Mouse (Mus musculus) midbrain, embryonic 10.5 days (tissue): ENCODE results near the gene Rin2. TPM values are rescaled to one million over a fixed set of nuclear protein-coding genes. Genes with fewer than 3 reads are reported as not detected.
A peak's percentile ranks its signal among the peaks of the same experiment; 100 is the strongest.

Experiments
- DNase-seq: peaks from one replicate; pipeline ENCODE4 v3.0.0-alpha.2; 2017; ENCODE audit warnings: low spot score
- H3K27ac ChIP-seq: fragments of 300-500 bp; sonication (generic); replicated peaks from 2 replicates; pipeline ENCODE4 v1.5.1; 2016; ENCODE audit warnings: mild to moderate bottlenecking
- H3K27me3 ChIP-seq: fragments of 300-500 bp; sonication (generic); 2 replicates; pipeline ENCODE4 v1.6.1; 2016; ENCODE audit warnings: low read depth, mild to moderate bottlenecking; ENCODE audit not compliant: poor library complexity, severe bottlenecking
- H3K36me3 ChIP-seq: fragments of 300-500 bp; sonication (generic); 2 replicates; pipeline ENCODE4 v1.6.1; 2016; ENCODE audit warnings: mild to moderate bottlenecking, moderate library complexity
- H3K4me1 ChIP-seq: fragments of 300-500 bp; sonication (generic); 2 replicates; pipeline ENCODE4 v1.6.1; 2016
- H3K4me3 ChIP-seq: fragments of 300-500 bp; sonication (generic); 2 replicates; pipeline ENCODE4 v1.5.1; 2016; ENCODE audit warnings: mild to moderate bottlenecking, moderate library complexity
- H3K9me3 ChIP-seq: fragments of 300-500 bp; sonication (generic); replicated peaks from 2 replicates; pipeline ENCODE4 v1.6.1; 2016; ENCODE audit warnings: mild to moderate bottlenecking
- WGBS: fragments of 180-500 bp; shearing (Covaris S2); methylation state at CpG from one replicate; pipeline ENCODE4 v1.1.7; 2016; 5-methylcytosine and 5-hydroxymethylcytosine counted together
- polyA plus RNA-seq: library from polyadenylated mRNA; unstranded; fragments of >200 nt; fragmentation: Nextera tagmentation; extraction: Ambion mirVana; gene quantifications from 2 replicates; pipeline ENCODE4 v1.2.1, GENCODE M21; 2016

Gene Rin2
- polyA plus RNA-seq, 1 experiment from 2014 or later, result 10.6 TPM

DNA sequence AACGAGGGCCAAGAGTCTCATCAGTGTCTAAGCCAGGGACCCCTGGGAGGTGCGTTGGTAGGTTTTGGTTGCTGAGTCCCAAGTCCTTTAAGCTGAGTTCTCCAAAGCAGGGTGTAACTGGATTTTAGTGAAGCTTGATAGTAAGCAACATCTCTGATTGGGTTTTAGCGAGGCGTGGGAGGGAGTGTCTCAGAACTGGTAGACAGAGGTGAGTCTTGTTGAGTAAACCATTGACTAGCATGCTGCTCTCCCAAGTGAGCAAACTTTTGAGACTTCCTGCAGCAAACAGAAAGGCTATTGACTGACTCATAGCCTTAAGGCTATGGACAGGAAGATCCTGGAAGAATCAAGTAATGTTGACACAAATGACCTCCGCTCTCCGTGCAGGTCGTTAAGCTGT lies 112.5 kb downstream of the Rin2 start:
- H3K27ac ChIP-seq, result no peak overlapping the region
- no peak overlapping the region for H3K4me3 ChIP-seq
- no peak for DNase-seq
- H3K4me1 ChIP-seq, result peaks cover 29% of the 10 kb centered on the region
- H3K27me3 ChIP-seq, result peaks cover 17% of the 10 kb centered on the region
- WGBS, result 74% methylated on average over 7 of the region's 7 CpGs
- H3K36me3 ChIP-seq, result no peaks in the 10 kb centered on the region
- no peaks in the 10 kb centered on the region for H3K9me3 ChIP-seq

DNA sequence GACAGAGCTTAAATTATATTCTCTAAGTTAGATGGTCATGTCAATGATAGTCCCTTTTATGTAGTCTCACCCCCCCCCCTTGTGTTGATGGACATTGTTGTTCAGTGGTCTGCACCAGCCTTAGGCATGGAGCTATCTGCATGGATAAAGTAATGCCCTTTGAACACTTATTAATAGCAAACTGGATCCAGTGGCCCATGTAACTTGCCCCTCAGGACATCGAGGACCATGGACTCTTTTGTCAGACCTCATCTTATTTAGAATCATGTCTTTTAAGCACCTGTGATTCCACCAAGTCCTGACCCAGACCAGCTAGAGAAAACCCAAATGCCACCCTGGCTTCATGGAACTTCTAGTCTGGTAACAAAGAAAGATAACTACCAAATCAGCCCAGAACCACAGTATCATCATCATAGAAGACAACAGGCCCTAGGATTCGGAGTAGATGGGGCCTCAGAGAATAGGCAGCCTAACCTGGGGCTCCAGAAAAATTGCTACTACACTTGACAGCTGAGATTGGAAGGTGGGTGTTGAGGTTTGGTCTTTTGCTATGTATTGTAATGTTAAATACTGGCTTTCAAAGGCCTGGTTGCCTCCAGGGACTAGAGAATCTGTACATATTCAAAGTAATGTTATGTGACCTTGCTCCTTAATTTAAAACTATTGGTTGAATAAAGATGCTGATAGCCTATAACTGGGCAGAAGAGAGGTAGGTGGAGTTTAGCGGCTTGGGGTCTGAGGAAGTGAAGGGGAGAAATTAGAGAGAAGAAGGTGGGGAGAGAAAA lies 113.7 kb downstream of the Rin2 start:
- no peak for DNase-seq
- Histone ChIP-seq H3K4me3 (no peak overlapping the region), H3K9me3 (no peaks in the 10 kb centered on the region), H3K36me3 (no peaks in the 10 kb centered on the region), H3K27ac (no peak overlapping the region), H3K27me3 (peaks cover 11% of the 10 kb centered on the region), H3K4me1 (peaks cover 29% of the 10 kb centered on the region)
- WGBS, result 90% methylated on average over 3 of the region's 3 CpGs

DNA sequence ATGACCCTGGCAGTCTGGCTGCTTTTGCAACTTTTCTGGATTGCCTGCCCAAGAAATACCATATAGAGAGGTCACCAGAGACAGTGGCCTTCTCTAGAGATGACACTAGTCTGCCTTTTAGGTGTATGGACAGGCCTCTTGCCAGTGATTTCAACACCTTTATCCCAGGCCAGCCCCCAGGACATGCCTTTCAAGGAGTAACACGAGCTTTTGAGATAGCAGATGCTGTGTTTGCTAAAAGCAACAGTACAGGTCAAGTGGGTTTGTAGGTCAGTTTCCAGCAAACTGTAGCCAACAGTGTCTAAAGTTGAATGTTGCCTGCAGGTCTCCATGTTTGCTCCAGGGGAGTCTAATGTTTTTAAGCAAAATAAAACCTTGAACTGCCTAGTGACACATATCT lies 118.7 kb downstream of the Rin2 start:
- Histone ChIP-seq H3K27me3 (no peaks in the 10 kb centered on the region), H3K4me3 (no peak overlapping the region), H3K4me1 (peaks cover 7% of the 10 kb centered on the region), H3K36me3 (no peaks in the 10 kb centered on the region), H3K9me3 (no peaks in the 10 kb centered on the region), H3K27ac (no peak overlapping the region)
- no peak for DNase-seq
- 61% methylated on average over 1 of the region's 1 CpGs for WGBS

DNA sequence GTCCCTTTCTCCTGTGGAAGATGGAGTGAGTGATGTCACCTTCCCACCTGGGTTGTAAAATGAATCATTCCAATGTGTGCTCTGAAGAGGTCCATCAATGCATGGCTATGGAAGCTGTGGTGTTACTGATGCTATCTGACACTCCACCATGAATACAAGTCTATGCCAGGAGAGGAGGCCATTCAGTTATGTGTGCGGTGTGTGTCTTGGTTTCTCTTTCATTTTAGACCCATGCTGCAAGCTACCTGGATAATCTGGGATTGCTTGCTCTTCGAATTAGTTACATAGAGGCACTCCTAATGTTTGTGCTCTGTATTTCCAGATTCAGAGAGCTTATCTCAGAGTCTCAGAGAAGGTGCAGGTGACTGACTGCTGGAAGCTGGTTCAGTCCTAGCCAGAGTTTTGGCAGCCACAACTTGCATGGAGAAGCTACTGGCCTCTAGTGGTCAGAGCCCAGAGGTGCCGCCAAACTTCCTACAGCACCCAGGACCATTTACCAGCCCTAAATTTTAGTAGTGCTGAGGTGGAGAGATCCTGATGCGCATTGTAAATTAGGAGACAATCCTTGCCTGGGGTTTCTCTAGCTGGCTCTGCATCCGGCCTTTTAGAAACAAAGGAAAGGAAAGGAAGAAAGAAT lies 119.4 kb downstream of the Rin2 start:
- H3K36me3 ChIP-seq, result no peaks in the 10 kb centered on the region
- H3K27ac ChIP-seq, result no peak overlapping the region
- no peak overlapping the region for H3K4me3 ChIP-seq
- peaks cover 7% of the 10 kb centered on the region for H3K4me1 ChIP-seq
- no peaks in the 10 kb centered on the region for H3K9me3 ChIP-seq
- 29% methylated on average over 5 of the region's 5 CpGs for WGBS
- no peaks in the 10 kb centered on the region for H3K27me3 ChIP-seq
- peak; percentile 51 for DNase-seq

DNA sequence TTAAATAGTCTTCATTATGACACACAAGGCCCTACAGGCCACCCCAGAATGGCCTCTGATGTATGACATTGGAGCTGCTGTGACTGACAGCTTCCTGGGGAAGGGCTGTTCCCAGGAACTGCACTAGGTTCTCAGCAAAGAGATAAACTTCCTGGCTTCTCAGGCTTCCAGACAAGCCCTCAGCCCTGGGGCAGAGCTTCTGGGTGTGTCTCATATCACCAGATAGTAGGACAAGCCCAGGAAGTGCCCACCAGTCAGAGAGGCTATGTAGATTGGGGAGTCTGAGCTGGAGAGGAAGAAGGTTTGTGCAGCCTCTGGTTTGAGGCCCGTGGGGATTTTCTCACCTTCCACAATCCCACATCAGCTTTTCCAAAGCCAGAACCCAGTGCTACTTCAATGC lies 122.8 kb downstream of the Rin2 start:
- H3K27ac ChIP-seq, result no peak overlapping the region
- no peaks in the 10 kb centered on the region for H3K9me3 ChIP-seq
- WGBS, result 78% methylated on average over 1 of the region's 1 CpGs
- no peak for DNase-seq
- no peaks in the 10 kb centered on the region for H3K27me3 ChIP-seq
- H3K36me3 ChIP-seq, result no peaks in the 10 kb centered on the region
- H3K4me3 ChIP-seq, result no peak overlapping the region
- H3K4me1 ChIP-seq, result peaks cover 7% of the 10 kb centered on the region

DNA sequence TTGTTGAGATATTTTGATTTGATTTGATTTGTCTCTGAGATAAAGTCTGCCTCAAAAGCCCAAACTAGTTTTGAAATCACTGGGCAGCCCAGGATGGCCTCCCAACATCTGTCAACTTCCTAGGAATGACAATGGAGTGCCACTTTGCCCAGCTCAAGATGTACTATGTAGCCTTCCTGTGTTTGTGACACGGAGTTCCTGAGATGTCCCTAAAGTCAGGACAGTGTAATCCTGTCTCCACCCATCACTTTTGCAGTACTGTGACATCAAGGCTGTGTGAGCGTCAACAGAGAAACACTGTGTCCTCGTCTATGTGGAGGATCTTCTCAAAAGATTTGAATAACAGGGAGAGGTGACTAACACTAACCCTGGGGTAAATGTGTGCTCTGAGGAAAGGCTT lies 123.9 kb downstream of the Rin2 start:
- 72% methylated on average over 3 of the region's 3 CpGs for WGBS
- Histone ChIP-seq H3K27ac (no peak overlapping the region), H3K27me3 (no peaks in the 10 kb centered on the region), H3K4me3 (no peak overlapping the region), H3K9me3 (no peaks in the 10 kb centered on the region), H3K4me1 (peaks cover 7% of the 10 kb centered on the region), H3K36me3 (no peaks in the 10 kb centered on the region)
- no peak for DNase-seq

DNA sequence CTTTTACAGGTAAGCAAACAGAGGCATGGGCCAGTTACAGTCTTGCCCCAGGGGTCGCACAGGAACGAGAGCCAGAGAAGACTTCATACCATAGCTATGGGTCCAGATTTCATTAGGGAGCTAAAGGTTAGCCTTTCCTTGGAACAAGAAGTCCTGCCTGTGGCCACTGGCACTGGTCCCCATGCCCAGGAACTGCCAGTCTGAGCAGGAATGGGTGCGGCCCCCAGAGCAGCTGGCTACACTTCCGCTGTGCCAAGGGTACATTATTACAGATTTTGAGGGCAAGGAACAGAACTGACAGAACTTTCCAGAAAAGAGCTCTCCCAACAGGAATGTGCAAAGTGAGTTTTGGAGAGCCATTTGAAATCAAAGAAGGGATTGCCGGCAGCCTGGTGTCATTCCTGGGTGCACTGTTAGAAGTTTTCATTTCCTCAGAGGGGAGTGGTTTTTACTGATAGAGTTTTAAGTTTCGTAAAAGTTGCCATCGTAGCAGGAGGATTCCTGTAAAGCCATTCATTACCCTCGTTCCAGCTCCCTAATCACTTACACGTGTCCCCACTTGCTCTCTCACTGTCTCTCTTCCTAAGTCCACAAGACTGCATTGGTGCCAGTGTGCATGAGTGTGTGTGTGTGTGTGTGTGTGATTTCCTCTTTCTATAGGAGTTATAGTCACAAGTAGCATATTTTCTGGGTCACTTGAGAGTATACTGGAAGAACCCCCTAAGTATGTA lies 126.5 kb downstream of the Rin2 start:
- no peaks in the 10 kb centered on the region for H3K36me3 ChIP-seq
- no peak overlapping the region for H3K4me3 ChIP-seq
- H3K4me1 ChIP-seq, result no peaks in the 10 kb centered on the region
- WGBS, result 82% methylated on average over 9 of the region's 9 CpGs
- no peaks in the 10 kb centered on the region for H3K27me3 ChIP-seq
- H3K27ac ChIP-seq, result no peak overlapping the region
- no peaks in the 10 kb centered on the region; the same call in 1 of the 2 replicates for H3K9me3 ChIP-seq
- DNase-seq, result no peak

DNA sequence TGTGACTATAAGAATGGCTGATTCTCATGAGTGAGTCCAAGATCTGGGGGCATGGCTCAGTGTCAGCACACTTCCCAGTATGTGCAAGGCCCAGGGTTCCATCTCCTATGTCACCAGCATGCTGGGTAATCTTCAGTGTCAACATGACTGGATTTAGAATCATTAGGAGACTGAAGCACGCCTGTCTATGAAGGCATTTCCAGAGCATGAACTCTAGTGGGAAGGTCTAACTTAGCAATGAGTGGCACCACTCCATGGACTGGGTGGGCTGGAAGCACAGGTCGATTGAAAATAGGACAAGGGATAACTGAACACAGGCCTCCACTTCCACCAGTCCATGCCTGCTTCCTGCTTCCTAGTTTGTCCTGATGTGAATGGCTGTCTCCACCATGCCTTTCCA lies 127.6 kb downstream of the Rin2 start:
- Histone ChIP-seq H3K27me3 (no peaks in the 10 kb centered on the region), H3K27ac (no peak overlapping the region), H3K4me3 (no peak overlapping the region), H3K9me3 (no peaks in the 10 kb centered on the region; the same call in 1 of the 2 replicates), H3K36me3 (no peaks in the 10 kb centered on the region), H3K4me1 (no peaks in the 10 kb centered on the region)
- 82% methylated on average over 2 of the region's 2 CpGs for WGBS
- no peak for DNase-seq

- H3K4me3 ChIP-seq, result no peak overlapping the region
- DNase-seq, result no peak
- H3K27me3 ChIP-seq, result no peaks in the 10 kb centered on the region
- no peak overlapping the region for H3K27ac ChIP-seq
- 90% methylated on average over 10 of the region's 10 CpGs for WGBS
- H3K9me3 ChIP-seq, result no peaks in the 10 kb centered on the region; the same call in 1 of the 2 replicates
- H3K36me3 ChIP-seq, result no peaks in the 10 kb centered on the region
- H3K4me1 ChIP-seq, result no peaks in the 10 kb centered on the region
Observed at GRCm38 (mm10) chr2:145803822-145804342, 128.9 kb downstream of the Rin2 start.

DNA sequence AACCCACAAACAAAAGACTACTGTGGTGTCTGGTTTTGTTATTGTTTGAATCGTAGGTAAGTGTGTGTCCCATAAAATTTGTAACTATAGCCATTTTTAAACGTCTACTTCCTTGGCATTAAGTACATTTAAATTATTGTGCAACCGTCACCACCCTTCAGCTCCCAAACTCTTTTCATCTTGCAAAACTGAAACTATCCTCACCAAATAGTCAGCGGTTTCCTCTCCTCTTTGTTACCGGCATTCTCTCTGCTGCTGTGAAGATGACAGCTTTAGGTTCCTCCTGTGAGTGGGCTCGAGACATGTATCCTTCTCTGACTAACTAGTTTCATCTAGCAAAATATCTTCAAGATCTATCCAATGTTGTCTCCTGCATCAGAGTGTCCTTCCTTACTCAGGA lies 129.5 kb downstream of the Rin2 start:
- H3K36me3 ChIP-seq, result no peaks in the 10 kb centered on the region
- H3K9me3 ChIP-seq, result no peaks in the 10 kb centered on the region; the same call in 1 of the 2 replicates
- no peak for DNase-seq
- H3K27ac ChIP-seq, result no peak overlapping the region
- H3K27me3 ChIP-seq, result no peaks in the 10 kb centered on the region
- 93% methylated on average over 6 of the region's 6 CpGs for WGBS
- no peak overlapping the region for H3K4me3 ChIP-seq
- no peaks in the 10 kb centered on the region for H3K4me1 ChIP-seq

DNA sequence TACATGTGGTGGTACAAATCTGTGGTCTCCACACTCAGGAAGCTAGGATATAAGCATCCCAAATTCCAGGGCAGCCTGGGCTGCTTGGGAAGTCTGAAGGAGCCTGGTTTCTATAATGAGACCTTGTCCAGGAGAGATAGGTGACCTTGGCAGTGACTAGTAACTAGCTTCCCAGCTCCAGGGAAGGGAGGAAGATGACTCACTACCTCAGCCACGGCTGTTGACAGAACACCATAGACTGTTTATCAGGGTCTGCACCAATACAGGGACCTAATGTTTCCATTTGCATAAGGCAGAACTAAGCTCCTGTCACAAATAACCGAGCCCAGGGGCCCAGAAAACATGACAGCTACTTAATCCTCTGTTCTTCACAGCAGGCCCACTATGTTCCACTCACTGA lies 132.3 kb downstream of the Rin2 start:
- 69% methylated on average over 2 of the region's 2 CpGs for WGBS
- Histone ChIP-seq H3K27ac (no peak overlapping the region), H3K4me3 (no peak overlapping the region), H3K4me1 (no peaks in the 10 kb centered on the region), H3K9me3 (peaks cover 2% of the 10 kb centered on the region; the same call in 1 of the 2 replicates), H3K36me3 (no peaks in the 10 kb centered on the region), H3K27me3 (no peaks in the 10 kb centered on the region)
- DNase-seq, result no peak

DNA sequence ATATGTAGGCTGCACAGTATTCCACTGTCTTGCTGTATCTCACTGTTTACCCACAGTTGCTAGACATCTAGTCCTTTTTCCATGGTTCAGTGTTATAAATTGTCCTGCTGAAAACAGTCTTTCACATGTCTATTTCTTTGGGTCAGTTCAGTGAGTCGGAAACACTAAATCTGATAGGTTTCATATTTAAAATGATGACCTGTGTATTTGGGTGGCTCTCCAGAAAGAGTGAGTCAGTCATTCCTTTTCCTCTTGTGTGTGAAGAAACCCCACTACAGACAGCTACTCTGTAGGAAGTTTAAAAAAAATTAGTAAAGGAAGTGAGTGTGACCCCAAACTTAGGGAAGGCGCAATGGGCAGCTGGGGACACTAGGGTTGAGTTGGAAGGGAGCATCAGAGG lies 133.2 kb downstream of the Rin2 start:
- Histone ChIP-seq H3K27me3 (no peaks in the 10 kb centered on the region), H3K27ac (no peak overlapping the region), H3K4me1 (no peaks in the 10 kb centered on the region), H3K9me3 (peaks cover 2% of the 10 kb centered on the region; the same call in 1 of the 2 replicates), H3K36me3 (no peaks in the 10 kb centered on the region), H3K4me3 (no peak overlapping the region)
- no peak for DNase-seq
- WGBS, result 96% methylated on average over 2 of the region's 2 CpGs
